Mouse (Mus musculus) forebrain, embryonic 11.5 days (tissue): ENCODE results near the gene Gramd1c. TPM values are rescaled to one million over a fixed set of nuclear protein-coding genes. Genes with fewer than 3 reads are reported as not detected.

ENCODE experiments used
- ATAC-seq: fragments of 200-750 bp; cut with Nextera tagmentation; replicated peaks from 2 replicates; pipeline ENCODE4 v1.8.0; 2017; ENCODE audit warnings: moderate TSS enrichment; ENCODE audit not compliant: low FRiP score
- DNase-seq: peaks from one replicate; pipeline ENCODE4 v3.0.0-alpha.2; 2017; ENCODE audit warnings: low spot score
- H3K27ac ChIP-seq: fragments of 300-500 bp; sonication (generic); 2 replicates; pipeline ENCODE4 v1.5.1; 2014; ENCODE audit warnings: low read depth, low read length
- H3K27me3 ChIP-seq: fragments of 300-500 bp; sonication (generic); 2 replicates; pipeline ENCODE4 v1.6.1; 2014; ENCODE audit warnings: mild to moderate bottlenecking, low read length, mixed read lengths; ENCODE audit not compliant: control insufficient read depth, insufficient read depth
- H3K36me3 ChIP-seq: fragments of 300-500 bp; sonication (generic); 2 replicates; pipeline ENCODE4 v1.6.1; 2014; ENCODE audit warnings: mild to moderate bottlenecking, low read length, moderate library complexity, mixed read lengths; ENCODE audit not compliant: control insufficient read depth, insufficient read depth
- H3K4me1 ChIP-seq: fragments of 300-500 bp; sonication (generic); replicated peaks from 2 replicates; pipeline ENCODE4 v1.6.1; 2014; ENCODE audit warnings: low read length, mixed read lengths; ENCODE audit not compliant: control insufficient read depth, insufficient read depth
- H3K4me2 ChIP-seq: fragments of 300-500 bp; sonication (generic); 2 replicates; pipeline ENCODE4 v1.6.1; 2014; ENCODE audit warnings: low read depth, mild to moderate bottlenecking, low read length, moderate library complexity, mixed read lengths; ENCODE audit not compliant: severe bottlenecking
- H3K4me3 ChIP-seq: fragments of 300-500 bp; sonication (generic); 2 replicates; pipeline ENCODE4 v1.5.1; 2014; ENCODE audit warnings: low read depth, low read length
- H3K9ac ChIP-seq: fragments of 300-500 bp; sonication (generic); 2 replicates; pipeline ENCODE4 v1.6.1; 2014; ENCODE audit warnings: low read length
- H3K9me3 ChIP-seq: fragments of 300-500 bp; sonication (generic); 2 replicates; pipeline ENCODE4 v1.6.1; 2016; ENCODE audit warnings: low read length, mixed read lengths; ENCODE audit not compliant: control insufficient read depth
- WGBS: fragments of 180-500 bp; shearing (Covaris S2); extraction: QIAGEN DNeasy Blood & Tissue Kit; methylation state at CpG from one replicate; pipeline ENCODE4 v1.1.7; 2014; 5-methylcytosine and 5-hydroxymethylcytosine counted together
- microRNA-seq: library from miRNA; unstranded; fragments of <30 nt; microRNA quantifications from one replicate; pipeline ENCODE4, GENCODE M21; 2016; ENCODE audit not compliant: insufficient number of aligned reads
- polyA plus RNA-seq: library from polyadenylated mRNA; unstranded; fragments of >200 nt; fragmentation: Nextera tagmentation; extraction: Ambion mirVana; gene quantifications from 2 replicates; pipeline ENCODE4 v1.2.1, GENCODE M21; 2014

The Gramd1c gene
- polyA plus RNA-seq, 1 experiment from 2014 or later, result 3.1 TPM

DNA sequence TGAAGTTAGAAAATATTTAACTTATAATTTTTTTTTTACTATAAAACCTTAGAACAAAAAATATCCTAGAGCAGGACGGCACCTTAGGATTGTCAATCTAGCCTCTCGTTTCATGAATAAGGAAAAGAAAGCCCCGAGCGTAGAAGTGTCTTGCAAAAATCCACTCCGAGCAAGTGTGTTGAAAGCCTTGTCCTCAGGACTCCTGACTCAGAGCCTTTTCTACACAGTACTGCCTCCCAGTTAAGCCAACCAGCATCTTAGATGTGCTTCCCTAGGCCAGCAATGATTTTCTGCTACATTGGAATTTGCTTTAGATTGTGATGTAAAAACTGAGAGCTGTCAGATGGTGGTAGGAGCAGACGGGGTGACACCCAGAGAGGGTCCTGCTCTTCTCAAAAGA lies 130.1 kb downstream of the Gramd1c start:
- Histone ChIP-seq H3K4me2 (no peak overlapping the region), H3K4me3 (no peak overlapping the region), H3K27ac (no peak overlapping the region), H3K27me3 (no peaks in the 10 kb centered on the region), H3K36me3 (no peaks in the 10 kb centered on the region), H3K9me3 (no peaks in the 10 kb centered on the region), H3K4me1 (no peaks in the 10 kb centered on the region), H3K9ac (no peak overlapping the region)
- DNase-seq (no peak), ATAC-seq (no peak)
- 91% methylated on average over 6 of the region's 6 CpGs for WGBS

DNA sequence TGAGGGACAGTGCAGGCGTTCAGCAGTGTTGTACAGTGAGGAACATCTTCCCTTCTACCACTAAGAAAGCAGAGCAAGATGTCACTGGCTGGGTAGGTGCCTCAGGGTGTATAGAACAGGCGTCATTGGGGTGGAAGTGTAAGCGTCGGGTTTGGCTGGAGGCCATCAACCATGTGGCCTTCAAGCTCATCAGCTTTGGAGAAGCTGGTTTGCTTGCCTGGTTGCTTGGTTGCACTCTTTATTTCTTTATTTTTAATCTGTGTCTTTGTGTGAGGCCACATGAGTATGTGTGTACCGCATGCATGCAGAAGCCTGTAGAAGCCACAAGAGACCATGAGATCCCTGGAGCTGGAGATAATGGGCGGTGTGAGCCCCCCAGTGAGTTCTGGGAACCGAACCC lies 130.8 kb downstream of the Gramd1c start:
- H3K36me3 ChIP-seq, result no peaks in the 10 kb centered on the region
- no peaks in the 10 kb centered on the region for H3K27me3 ChIP-seq
- H3K4me1 ChIP-seq, result no peaks in the 10 kb centered on the region
- H3K4me2 ChIP-seq, result no peak overlapping the region
- no peaks in the 10 kb centered on the region for H3K9me3 ChIP-seq
- H3K27ac ChIP-seq, result no peak overlapping the region
- 87% methylated on average over 7 of the region's 7 CpGs for WGBS
- DNase-seq, result no peak
- no peak for ATAC-seq
- H3K9ac ChIP-seq, result no peak overlapping the region
- no peak overlapping the region for H3K4me3 ChIP-seq

DNA sequence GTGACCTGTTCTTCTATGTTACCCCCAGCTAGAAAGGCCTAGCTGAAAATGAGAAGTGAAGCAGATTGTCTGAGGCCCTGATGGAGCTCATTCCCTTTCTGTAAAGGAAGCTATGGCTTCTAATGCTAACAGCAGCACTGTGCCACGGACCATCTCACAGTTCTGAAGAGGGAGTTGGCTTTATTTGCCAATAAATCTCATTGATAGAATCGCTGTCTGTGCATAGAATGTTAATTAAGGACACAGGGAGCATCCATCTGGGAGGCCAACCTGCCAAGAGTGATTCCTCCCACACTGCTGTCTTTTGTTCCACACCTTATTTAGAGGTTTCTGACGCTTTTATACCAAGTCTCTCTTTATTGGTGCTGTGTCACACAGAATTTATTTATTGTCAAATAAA lies 131.6 kb downstream of the Gramd1c start:
- Histone ChIP-seq H3K4me2 (no peak overlapping the region), H3K36me3 (no peaks in the 10 kb centered on the region), H3K4me1 (no peaks in the 10 kb centered on the region), H3K4me3 (no peak overlapping the region), H3K9ac (no peak overlapping the region), H3K27ac (no peak overlapping the region), H3K9me3 (no peaks in the 10 kb centered on the region), H3K27me3 (no peaks in the 10 kb centered on the region)
- ATAC-seq (no peak), DNase-seq (no peak)
- 90% methylated on average over 3 of the region's 3 CpGs for WGBS

DNA sequence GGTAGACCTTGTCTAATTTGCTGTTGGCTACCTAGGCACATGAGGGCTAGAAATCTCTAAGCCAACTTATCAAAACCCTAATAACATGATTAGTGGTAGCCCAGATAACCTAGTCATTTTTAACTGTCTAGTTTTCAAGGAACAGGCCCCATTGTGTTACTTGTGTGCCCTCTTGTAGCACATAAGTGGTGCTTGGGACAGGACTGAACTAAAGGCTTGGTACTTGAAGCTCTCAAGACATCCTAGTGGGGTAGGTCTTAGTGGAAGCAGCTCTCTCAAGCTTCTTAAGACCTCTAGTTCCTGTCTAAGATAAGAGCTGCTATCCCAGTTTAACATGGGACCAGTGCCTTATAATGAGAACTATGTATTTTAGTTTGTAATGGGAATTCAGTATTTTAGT lies 132.6 kb downstream of the Gramd1c start:
- Histone ChIP-seq H3K4me3 (no peak overlapping the region), H3K4me1 (no peaks in the 10 kb centered on the region), H3K27me3 (no peaks in the 10 kb centered on the region), H3K36me3 (no peaks in the 10 kb centered on the region), H3K4me2 (no peak overlapping the region), H3K9me3 (no peaks in the 10 kb centered on the region), H3K27ac (no peak overlapping the region), H3K9ac (no peak overlapping the region)
- DNase-seq (no peak), ATAC-seq (no peak)

Small RNA genes within 50 kb of the gene (microRNA-seq; reads per million reads assigned to microRNA genes)
- gene Mir3470b, result not detected

Other genes starting within 250 kb of the Gramd1c start
- 15.9 and 17.8 TPM in 2 replicates for gene Ccdc191, start 173.5 kb downstream of the Gramd1c start, polyA plus RNA-seq
- gene Qtrt2, start 136.5 kb downstream of the Gramd1c start, polyA plus RNA-seq, result 47.4 and 49.2 TPM in 2 replicates
- gene Zdhhc23, start 83.6 kb downstream of the Gramd1c start, polyA plus RNA-seq, result 0.49 and 0.86 TPM in 2 replicates
- gene Atp6v1a, start 76.4 kb upstream of the Gramd1c start, polyA plus RNA-seq, result 61.3 and 65.7 TPM in 2 replicates
- gene Naa50, start 76.5 kb upstream of the Gramd1c start, polyA plus RNA-seq, result 111 and 116 TPM in 2 replicates
- 5.5 and 5.8 TPM in 2 replicates for gene Usf3, start 109.9 kb upstream of the Gramd1c start, polyA plus RNA-seq